Comparison of ENCODE assay signal across 19 mouse cellular contexts in genomic region chr10:44299165-44299564, GRCm38 (mm10). TPM values are rescaled to one million over a fixed set of nuclear protein-coding genes. Genes with fewer than 3 reads are reported as not detected.
DNase-seq lines count a peak whose midpoint lies in the region; ATAC-seq and TF ChIP-seq lines count a peak whose summit lies in the region.
"Had no signal": no experiment of that assay in that cellular context is flagged by ENCODE, and none has a peak within 500 bp of the region (broad histone marks: within the 10 kb centered on the region; RNA-seq: fewer than 3 reads in every experiment).

No protein-coding gene starts in this region.

- no peak for TF ChIP-seq CTCF in liver, postnatal 0 days (IDR thresholded peaks at IDR 0.05; ENCODE audit: low read depth)

- H3K4me3 ChIP-seq in liver, embryonic 13.5 days (replicated peaks), result no peak overlapping the region
- H3K4me3 ChIP-seq in liver, postnatal 0 days (ENCODE audit: low read depth, low read length), result no peak overlapping the region
- H3K4me3 ChIP-seq: embryonic facial prominence, embryonic 10.5 days; forebrain, embryonic 13.5 days; heart, embryonic 13.5 days; hindbrain, embryonic 15.5 days had no signal

- H3K27me3 ChIP-seq in liver, embryonic 13.5 days, result no peaks in the 10 kb centered on the region
- no peaks in the 10 kb centered on the region for H3K27me3 ChIP-seq in liver, postnatal 0 days (ENCODE audit: insufficient read depth, low read length)
- H3K27me3 ChIP-seq: forebrain, embryonic 13.5 days; heart, embryonic 13.5 days; hindbrain, embryonic 15.5 days had no signal

- 79% methylated on average over 9 of the region's 9 CpGs for whole genome bisulfite sequencing in liver, embryonic 13.5 days (ENCODE audit: insufficient replicate concordance)
- 76% methylated on average over 9 of the region's 9 CpGs for whole genome bisulfite sequencing in liver, postnatal 0 days (ENCODE audit: insufficient replicate concordance)

- no peak for DNase-seq in liver, embryonic 13.5 days
- no peak for DNase-seq in liver, postnatal 0 days
- DNase-seq in right cerebral cortex, adult 18-20 months, result peak; percentile 24
- DNase-seq in right cerebral cortex, postnatal 4 days, result no peak
- peak; percentile 9 for DNase-seq in lung, postnatal 10 days
- no peak for DNase-seq in embryo, embryonic 9.5 days (ENCODE audit: extremely low spot score)
- DNase-seq in spleen, adult 12 weeks (ENCODE audit: low spot score), result no peak
- DNase-seq: adrenal gland, postnatal 10 days; cerebellum, adult 18-20 months; cerebellum, adult 9-11 months; cerebellum, postnatal 36 days; forebrain, postnatal 0 days; gastrocnemius, postnatal 14 days; heart, postnatal 36 days had no signal

- H3K9me3 ChIP-seq in liver, embryonic 13.5 days (replicated peaks), result no peaks in the 10 kb centered on the region
- no peaks in the 10 kb centered on the region for H3K9me3 ChIP-seq in liver, postnatal 0 days (ENCODE audit: low read length)
- H3K9me3 ChIP-seq: embryonic facial prominence, embryonic 10.5 days; forebrain, embryonic 13.5 days; G1E; heart, embryonic 13.5 days; hindbrain, embryonic 15.5 days had no signal

- no peak for TF ChIP-seq EP300 in liver, postnatal 0 days (IDR thresholded peaks at IDR 0.05; ENCODE audit: low read depth)

- H3K36me3 ChIP-seq in liver, embryonic 13.5 days, result peaks cover 13% of the 10 kb centered on the region; the same call in 1 of the 2 replicates
- H3K36me3 ChIP-seq in liver, postnatal 0 days (replicated peaks; ENCODE audit: insufficient read depth, low read length), result peaks cover 7% of the 10 kb centered on the region

- no peak overlapping the region for H3K4me2 ChIP-seq in liver, embryonic 13.5 days
- H3K4me2 ChIP-seq in liver, postnatal 0 days (ENCODE audit: low read depth, low read length), result no peak overlapping the region
- H3K4me2 ChIP-seq: forebrain, embryonic 13.5 days; heart, embryonic 13.5 days; hindbrain, embryonic 15.5 days had no signal

- H3K4me1 ChIP-seq in liver, embryonic 13.5 days (replicated peaks), result no peaks in the 10 kb centered on the region
- H3K4me1 ChIP-seq in liver, postnatal 0 days (ENCODE audit: insufficient read depth), result no peaks in the 10 kb centered on the region
- H3K4me1 ChIP-seq: embryonic facial prominence, embryonic 10.5 days; forebrain, embryonic 13.5 days; heart, embryonic 13.5 days; hindbrain, embryonic 15.5 days had no signal

- no peak overlapping the region for H3K9ac ChIP-seq in liver, embryonic 13.5 days
- no peak overlapping the region for H3K9ac ChIP-seq in liver, postnatal 0 days (replicated peaks)
- H3K9ac ChIP-seq: forebrain, embryonic 13.5 days; forebrain, postnatal 0 days; heart, embryonic 13.5 days; hindbrain, embryonic 15.5 days had no signal

- ATAC-seq in liver, embryonic 13.5 days (ENCODE audit: low read depth), result no peak
- ATAC-seq in liver, postnatal 0 days, result no peak
- ATAC-seq: forebrain, embryonic 13.5 days; forebrain, postnatal 0 days had no signal

- H3K27ac ChIP-seq in liver, embryonic 13.5 days, result 0 out of 2 replicates have a peak overlapping the region, but pooled peaks have one; percentile 16
- H3K27ac ChIP-seq in liver, postnatal 0 days (ENCODE audit: low read depth), result no peak overlapping the region
- H3K27ac ChIP-seq: embryonic facial prominence, embryonic 10.5 days; forebrain, embryonic 13.5 days; heart, embryonic 13.5 days; hindbrain, embryonic 15.5 days had no signal

RNA-seq across cellular contexts. Expression of gene Atg5, which starts 31.0 kb away (rescaled TPM):
- polyA plus RNA-seq in liver, embryonic 13.5 days (2015; fragmentation: Nextera tagmentation; extraction: Ambion mirVana), result 26.5 and 28.1 TPM in 2 replicates
- 26.6 and 26.7 TPM in 2 replicates for polyA plus RNA-seq in liver, postnatal 0 days (2015; fragmentation: Nextera tagmentation; extraction: Ambion mirVana)

Comparison
In these comparisons a context has a peak if more than half of its experiments do, and no peak if none do; other contexts are left out.
1. DNase-seq: peak in right cerebral cortex, adult 18-20 months (single experiment) and lung, postnatal 10 days (single experiment); none in liver, embryonic 13.5 days (single experiment), liver, postnatal 0 days (single experiment), right cerebral cortex, postnatal 4 days (single experiment), embryo, embryonic 9.5 days (single experiment) and spleen, adult 12 weeks (single experiment).